Mouse (Mus musculus): ENCODE data around the gene Fcgrt. TPM values are rescaled to one million over a fixed set of nuclear protein-coding genes. Genes with fewer than 3 reads are reported as not detected.
A peak's percentile ranks its signal among the peaks of the same experiment; 100 is the strongest.
"Not testable (repeated sequence)": the region's sequence is repeated elsewhere in the genome, so short reads cannot be mapped to it uniquely, and the experiment has no call there.

Gene Fcgrt
- polyA plus RNA-seq, 1 experiment from 2014 or later: 21.8 TPM

DNA sequence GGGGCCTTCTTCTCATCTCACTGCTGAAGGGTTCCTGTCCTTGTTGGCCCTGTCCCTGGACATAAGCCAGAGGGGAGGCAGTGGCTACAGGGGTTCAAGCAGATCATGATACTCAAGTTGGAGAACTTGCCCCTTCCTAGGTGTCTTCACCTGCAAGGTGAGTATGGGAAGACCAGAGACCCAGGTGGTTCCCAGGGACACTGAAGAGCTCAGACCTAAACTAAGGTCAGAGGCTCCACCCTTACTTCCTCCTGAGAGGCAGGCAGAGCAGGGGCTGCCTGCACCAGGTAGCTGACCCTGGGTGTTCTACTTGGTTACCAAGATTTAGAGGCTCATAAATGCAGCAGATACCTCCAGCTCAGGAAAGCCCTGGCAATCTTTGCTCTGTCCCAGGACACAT, 18.3 kb upstream of the Fcgrt start:
- Histone ChIP-seq H3K4me2 (ENCODE audit: low read length) (0 out of 2 replicates have a peak overlapping the region, but pooled peaks have one; percentile 15), H3K27me3 (ENCODE audit: control insufficient read depth, insufficient read depth, low read length) (no peaks in the 10 kb centered on the region), H3K36me3 (ENCODE audit: control insufficient read depth, insufficient read depth, low read length) (peaks cover 76% of the 10 kb centered on the region), H3K9me3 (ENCODE audit: control insufficient read depth, low read length) (no peaks in the 10 kb centered on the region), H3K9ac (replicated peaks; ENCODE audit: low read length) (no peak overlapping the region), H3K27ac (replicated peaks; ENCODE audit: low read depth, low read length) (no peak overlapping the region), H3K4me1 (ENCODE audit: control insufficient read depth, insufficient read depth, low read length) (peaks cover 9% of the 10 kb centered on the region), H3K4me3 (replicated peaks; ENCODE audit: low read depth, low read length) (no peak overlapping the region)
- no peak for ATAC-seq (ENCODE audit: low FRiP score, low TSS enrichment)
- no peak for DNase-seq

DNA sequence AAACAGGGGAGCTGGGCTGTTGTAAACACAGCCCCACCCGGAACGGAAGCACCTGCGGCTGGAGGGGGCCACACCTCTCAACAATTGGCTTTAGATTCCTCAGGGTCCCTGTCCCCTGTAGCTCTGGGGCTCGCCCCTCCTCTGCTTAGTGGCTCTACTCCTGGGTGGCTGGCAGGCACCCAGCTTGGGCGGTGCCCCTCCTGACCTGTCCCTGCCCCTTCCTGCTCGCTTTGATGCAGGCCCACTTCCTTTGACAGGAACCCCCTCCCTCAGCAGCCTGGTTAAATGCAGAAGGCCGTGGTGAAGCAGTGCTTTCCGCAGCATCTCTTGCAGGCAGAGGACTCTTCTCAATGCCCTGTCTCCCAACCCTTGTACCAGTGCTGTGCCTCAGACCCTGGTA, 17.8 kb upstream of the Fcgrt start:
- H3K4me3 ChIP-seq (replicated peaks; ENCODE audit: low read depth, low read length): no peak overlapping the region
- H3K27me3 ChIP-seq (ENCODE audit: control insufficient read depth, insufficient read depth, low read length): no peaks in the 10 kb centered on the region
- H3K4me2 ChIP-seq (ENCODE audit: low read length): no peak overlapping the region
- no peaks in the 10 kb centered on the region for H3K9me3 ChIP-seq (ENCODE audit: control insufficient read depth, low read length)
- DNase-seq: no peak
- peaks cover 71% of the 10 kb centered on the region for H3K36me3 ChIP-seq (ENCODE audit: control insufficient read depth, insufficient read depth, low read length)
- 86% methylated on average over 8 of the region's 8 CpGs for WGBS
- H3K4me1 ChIP-seq (ENCODE audit: control insufficient read depth, insufficient read depth, low read length): peaks cover 7% of the 10 kb centered on the region
- H3K27ac ChIP-seq (replicated peaks; ENCODE audit: low read depth, low read length): no peak overlapping the region
- no peak overlapping the region for H3K9ac ChIP-seq (replicated peaks; ENCODE audit: low read length)
- ATAC-seq (ENCODE audit: low FRiP score, low TSS enrichment): no peak

DNA sequence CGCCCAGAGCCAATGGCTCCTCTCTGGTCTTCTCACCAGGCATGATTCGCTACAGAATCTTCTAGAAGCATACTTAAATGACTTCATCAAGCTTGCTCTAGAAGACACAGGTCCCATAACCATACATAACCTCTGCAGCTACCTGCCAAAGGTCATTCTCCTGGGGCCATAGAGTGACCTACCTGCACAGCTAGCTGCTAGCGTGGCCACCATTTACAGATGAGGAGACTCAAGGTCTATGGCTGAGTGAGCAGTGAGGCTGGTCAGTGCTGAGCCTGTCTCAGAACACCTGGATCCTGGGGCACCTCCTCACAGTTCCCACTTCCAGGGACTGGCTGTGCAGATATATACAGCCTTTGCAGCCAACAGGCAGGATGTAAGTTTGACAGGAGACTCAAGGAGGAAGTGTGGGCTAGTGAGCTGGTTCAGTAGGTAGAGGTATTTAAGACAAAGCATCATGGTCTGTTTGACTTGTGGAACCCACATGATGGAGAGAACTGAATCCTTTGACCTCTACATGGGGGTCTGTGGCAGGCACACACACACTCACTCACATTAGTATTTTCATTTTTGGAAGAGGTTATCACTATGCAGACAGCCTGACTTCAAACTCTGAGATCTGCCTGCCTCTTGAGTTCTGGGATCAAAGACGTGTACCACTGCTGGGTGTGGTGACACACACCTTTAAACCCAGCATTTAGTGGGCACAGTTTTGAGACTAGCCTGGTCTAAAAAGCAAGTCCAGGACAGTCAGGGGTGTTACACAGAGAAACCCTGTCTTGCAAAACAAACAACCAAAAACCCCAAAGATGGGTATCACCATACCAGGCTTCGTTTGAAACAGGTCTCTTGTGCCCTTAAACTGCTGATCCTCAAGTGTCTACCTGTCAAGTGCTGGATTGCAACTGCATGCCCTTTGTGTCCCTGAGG, 16.4 kb upstream of the Fcgrt start:
- H3K27ac ChIP-seq (replicated peaks; ENCODE audit: low read depth, low read length): no peak overlapping the region
- peaks cover 57% of the 10 kb centered on the region for H3K36me3 ChIP-seq (ENCODE audit: control insufficient read depth, insufficient read depth, low read length)
- WGBS: 85% methylated on average over 5 of the region's 5 CpGs
- peaks cover 7% of the 10 kb centered on the region for H3K4me1 ChIP-seq (ENCODE audit: control insufficient read depth, insufficient read depth, low read length)
- DNase-seq: no peak
- H3K27me3 ChIP-seq (ENCODE audit: control insufficient read depth, insufficient read depth, low read length): no peaks in the 10 kb centered on the region
- no peak overlapping the region for H3K4me2 ChIP-seq (ENCODE audit: low read length)
- H3K4me3 ChIP-seq (replicated peaks; ENCODE audit: low read depth, low read length): no peak overlapping the region
- ATAC-seq (ENCODE audit: low FRiP score, low TSS enrichment): no peak
- no peaks in the 10 kb centered on the region for H3K9me3 ChIP-seq (ENCODE audit: control insufficient read depth, low read length)
- H3K9ac ChIP-seq (replicated peaks; ENCODE audit: low read length): no peak overlapping the region

DNA sequence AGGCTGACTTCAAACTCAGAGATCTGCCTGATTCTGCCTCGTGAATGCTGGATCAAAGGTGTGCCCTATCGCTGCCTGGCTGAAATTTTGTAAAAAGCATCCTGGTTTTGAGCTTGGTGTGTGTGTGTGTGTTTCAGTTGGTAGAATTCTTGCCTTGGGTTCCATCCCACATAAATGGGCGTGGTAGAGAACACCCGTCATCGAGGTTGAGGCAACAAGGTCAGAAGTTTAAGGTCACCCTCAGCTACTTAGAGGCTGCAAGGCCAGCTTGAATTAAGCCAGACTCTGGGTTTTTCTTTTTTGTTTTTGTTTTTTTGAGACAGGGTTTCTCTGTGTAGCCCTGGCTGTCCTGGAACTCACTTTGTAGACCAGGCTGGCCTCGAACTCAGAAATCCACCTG, 14.7 kb upstream of the Fcgrt start:
- Histone ChIP-seq H3K27ac (replicated peaks; ENCODE audit: low read depth, low read length) (no peak overlapping the region), H3K36me3 (ENCODE audit: control insufficient read depth, insufficient read depth, low read length) (peaks cover 55% of the 10 kb centered on the region), H3K9ac (replicated peaks; ENCODE audit: low read length) (no peak overlapping the region), H3K4me2 (ENCODE audit: low read length) (no peak overlapping the region), H3K4me1 (ENCODE audit: control insufficient read depth, insufficient read depth, low read length) (peaks cover 6% of the 10 kb centered on the region), H3K27me3 (ENCODE audit: control insufficient read depth, insufficient read depth, low read length) (no peaks in the 10 kb centered on the region), H3K9me3 (ENCODE audit: control insufficient read depth, low read length) (no peaks in the 10 kb centered on the region), H3K4me3 (replicated peaks; ENCODE audit: low read depth, low read length) (no peak overlapping the region)
- ATAC-seq (ENCODE audit: low FRiP score, low TSS enrichment) (no peak), DNase-seq (no peak)
- WGBS: 87% methylated on average over 6 of the region's 6 CpGs

DNA sequence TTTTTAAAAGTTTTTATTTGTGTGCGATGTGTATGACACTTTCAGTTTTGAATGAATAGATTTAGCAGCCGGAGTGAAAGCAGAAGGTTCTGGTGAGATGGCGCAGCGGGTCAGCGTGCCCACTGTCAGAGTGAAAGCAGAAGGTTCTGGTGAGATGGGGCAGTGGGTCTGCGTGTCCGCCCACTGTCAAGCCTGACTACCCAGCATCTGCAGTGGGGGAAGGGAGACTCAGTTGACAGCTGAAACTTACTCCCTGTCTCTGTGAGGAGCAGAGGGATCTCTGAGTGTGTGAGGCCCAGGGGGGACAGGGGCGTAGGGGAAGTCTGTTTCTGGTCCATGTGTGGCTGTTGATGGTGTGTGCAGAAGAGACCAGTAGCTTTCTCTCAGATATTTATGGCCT, 13.9 kb upstream of the Fcgrt start:
- Histone ChIP-seq H3K4me1 (ENCODE audit: control insufficient read depth, insufficient read depth, low read length) (no peaks in the 10 kb centered on the region), H3K27ac (replicated peaks; ENCODE audit: low read depth, low read length) (no peak overlapping the region), H3K4me3 (replicated peaks; ENCODE audit: low read depth, low read length) (no peak overlapping the region), H3K27me3 (ENCODE audit: control insufficient read depth, insufficient read depth, low read length) (no peaks in the 10 kb centered on the region), H3K9me3 (ENCODE audit: control insufficient read depth, low read length) (no peaks in the 10 kb centered on the region), H3K36me3 (ENCODE audit: control insufficient read depth, insufficient read depth, low read length) (peaks cover 48% of the 10 kb centered on the region), H3K9ac (replicated peaks; ENCODE audit: low read length) (no peak overlapping the region), H3K4me2 (ENCODE audit: low read length) (no peak overlapping the region)
- 75% methylated on average over 8 of the region's 8 CpGs for WGBS
- ATAC-seq (ENCODE audit: low FRiP score, low TSS enrichment): no peak
- no peak for DNase-seq

DNA sequence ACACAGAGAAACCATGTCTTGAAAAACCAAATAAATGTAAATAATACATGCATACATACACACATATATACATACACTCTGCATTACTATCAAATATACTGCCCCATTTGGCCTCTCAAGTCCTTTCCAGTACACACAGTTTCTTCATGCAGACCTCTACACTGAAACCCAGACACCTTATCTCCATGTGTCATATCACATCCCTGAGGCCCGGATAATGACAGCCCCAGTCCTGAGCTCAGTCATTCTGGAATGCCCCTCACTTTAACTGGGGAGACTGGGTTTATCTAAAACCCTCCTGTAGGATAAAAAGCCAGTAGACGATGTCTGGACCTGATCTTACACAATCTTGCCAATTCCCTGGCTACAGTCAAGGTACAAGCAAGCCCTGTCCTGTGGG, 9.8 kb upstream of the Fcgrt start:
- Histone ChIP-seq H3K4me1 (ENCODE audit: control insufficient read depth, insufficient read depth, low read length) (no peaks in the 10 kb centered on the region), H3K9me3 (ENCODE audit: control insufficient read depth, low read length) (no peaks in the 10 kb centered on the region), H3K4me3 (replicated peaks; ENCODE audit: low read depth, low read length) (no peak overlapping the region), H3K4me2 (ENCODE audit: low read length) (no peak overlapping the region), H3K9ac (replicated peaks; ENCODE audit: low read length) (no peak overlapping the region), H3K36me3 (ENCODE audit: control insufficient read depth, insufficient read depth, low read length) (peaks cover 10% of the 10 kb centered on the region), H3K27me3 (ENCODE audit: control insufficient read depth, insufficient read depth, low read length) (no peaks in the 10 kb centered on the region), H3K27ac (replicated peaks; ENCODE audit: low read depth, low read length) (no peak overlapping the region)
- 88% methylated on average over 2 of the region's 2 CpGs for WGBS
- ATAC-seq (ENCODE audit: low FRiP score, low TSS enrichment) (no peak), DNase-seq (no peak)

DNA sequence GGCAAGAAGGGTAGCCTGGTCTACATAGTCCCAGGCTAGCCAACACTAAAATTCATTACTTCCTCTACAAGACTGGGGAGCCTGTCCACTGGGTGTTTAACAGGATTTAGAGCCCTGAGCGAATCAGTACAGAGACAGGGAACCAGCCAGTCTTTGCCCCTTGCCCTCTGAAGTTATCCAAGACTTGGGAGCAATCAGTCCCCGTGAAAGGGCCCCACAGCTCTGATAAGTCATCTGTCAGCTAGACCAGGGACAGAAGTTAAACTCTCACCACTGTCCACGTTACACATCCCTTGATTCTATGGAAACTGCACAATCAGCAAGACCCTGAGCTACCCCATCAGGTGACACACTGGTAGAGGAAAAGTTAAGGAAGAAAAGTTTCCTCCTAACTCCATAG, 8.9 kb upstream of the Fcgrt start:
- WGBS: 76% methylated on average over 3 of the region's 3 CpGs

DNA sequence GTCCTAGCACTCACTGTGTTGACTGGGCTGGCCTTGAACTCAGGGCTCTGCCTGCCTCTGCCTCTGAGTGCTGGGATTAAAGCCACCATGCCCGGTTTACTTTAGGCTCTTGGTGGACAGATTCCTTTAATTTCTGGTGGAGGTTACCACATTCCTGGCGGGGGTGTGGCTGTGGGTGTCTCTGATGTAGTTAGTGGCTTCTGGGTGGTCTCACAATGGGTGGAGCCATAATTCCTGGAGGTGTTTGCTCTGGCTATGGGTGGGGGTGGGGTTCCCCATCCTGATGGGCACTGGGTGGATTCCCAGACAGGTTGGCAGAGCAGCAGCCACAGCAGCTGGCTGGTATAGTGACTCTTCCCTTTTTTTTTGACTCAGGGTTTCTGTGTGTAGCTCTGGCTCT, 8.3 kb upstream of the Fcgrt start:
- no peak for DNase-seq
- Histone ChIP-seq H3K4me1 (ENCODE audit: control insufficient read depth, insufficient read depth, low read length) (no peaks in the 10 kb centered on the region), H3K4me3 (replicated peaks; ENCODE audit: low read depth, low read length) (no peak overlapping the region), H3K9me3 (ENCODE audit: control insufficient read depth, low read length) (no peaks in the 10 kb centered on the region), H3K9ac (replicated peaks; ENCODE audit: low read length) (no peak overlapping the region), H3K4me2 (ENCODE audit: low read length) (no peak overlapping the region), H3K27me3 (ENCODE audit: control insufficient read depth, insufficient read depth, low read length) (no peaks in the 10 kb centered on the region), H3K27ac (replicated peaks; ENCODE audit: low read depth, low read length) (no peak overlapping the region), H3K36me3 (ENCODE audit: control insufficient read depth, insufficient read depth, low read length) (no peaks in the 10 kb centered on the region)
- 70% methylated on average over 2 of the region's 2 CpGs for WGBS
- ATAC-seq (ENCODE audit: low FRiP score, low TSS enrichment): no peak

More for the DNA sequence above, 8.9 kb upstream of the Fcgrt start:
- no peak overlapping the region for H3K27ac ChIP-seq (replicated peaks; ENCODE audit: low read depth, low read length)
- no peak overlapping the region for H3K9ac ChIP-seq (replicated peaks; ENCODE audit: low read length)
- H3K27me3 ChIP-seq (ENCODE audit: control insufficient read depth, insufficient read depth, low read length): no peaks in the 10 kb centered on the region
- no peaks in the 10 kb centered on the region for H3K4me1 ChIP-seq (ENCODE audit: control insufficient read depth, insufficient read depth, low read length)
- DNase-seq (no peak), ATAC-seq (ENCODE audit: low FRiP score, low TSS enrichment) (no peak)
- H3K4me3 ChIP-seq (replicated peaks; ENCODE audit: low read depth, low read length): no peak overlapping the region
- no peak overlapping the region for H3K4me2 ChIP-seq (ENCODE audit: low read length)
- H3K9me3 ChIP-seq (ENCODE audit: control insufficient read depth, low read length): no peaks in the 10 kb centered on the region
- peaks cover under 1% of the 10 kb centered on the region; the same call in 1 of the 2 replicates for H3K36me3 ChIP-seq (ENCODE audit: control insufficient read depth, insufficient read depth, low read length)

DNA sequence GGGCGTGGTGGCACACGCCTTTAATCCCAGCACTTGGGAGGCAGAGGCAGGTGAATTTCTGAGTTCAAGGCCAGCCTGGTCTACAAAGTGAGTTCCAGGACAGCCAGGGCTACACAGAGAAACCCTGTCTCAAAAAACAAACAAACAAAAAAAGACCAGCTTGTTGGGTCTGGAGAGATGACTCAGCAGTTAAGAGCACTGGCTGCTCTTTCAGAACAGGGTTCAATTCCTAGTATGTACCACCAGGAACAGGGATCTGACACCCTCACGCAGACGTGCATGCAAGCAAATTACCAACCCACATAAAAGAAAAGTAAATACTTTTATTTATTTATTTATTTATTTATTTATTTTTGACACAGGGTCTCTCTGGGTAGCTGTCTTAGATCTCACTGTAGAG, 6.4 kb upstream of the Fcgrt start:
- ATAC-seq (ENCODE audit: low FRiP score, low TSS enrichment); H3K27ac ChIP-seq (replicated peaks; ENCODE audit: low read depth, low read length); H3K4me2 ChIP-seq (ENCODE audit: low read length); DNase-seq; H3K9ac ChIP-seq (replicated peaks; ENCODE audit: low read length); H3K27me3 ChIP-seq (ENCODE audit: control insufficient read depth, insufficient read depth, low read length); H3K9me3 ChIP-seq (ENCODE audit: control insufficient read depth, low read length); H3K36me3 ChIP-seq (ENCODE audit: control insufficient read depth, insufficient read depth, low read length); H3K4me3 ChIP-seq (replicated peaks; ENCODE audit: low read depth, low read length); H3K4me1 ChIP-seq (ENCODE audit: control insufficient read depth, insufficient read depth, low read length): not testable (repeated sequence)
- WGBS: 95% methylated on average over 4 of the region's 4 CpGs
